Mouse (Mus musculus): ENCODE measurements around the gene Pik3r2. TPM values are rescaled to one million over a fixed set of nuclear protein-coding genes. Genes with fewer than 3 reads are reported as not detected.

The Pik3r2 gene
- polyA plus RNA-seq, 1 experiment from 2014 or later: 49.1 TPM

- peaks cover 22% of the 10 kb centered on the region for H3K4me1 ChIP-seq (ENCODE audit: control insufficient read depth, insufficient read depth, low read length)
- no peak overlapping the region for H3K9ac ChIP-seq (ENCODE audit: low read depth, low read length)
- no peak overlapping the region for H3K27ac ChIP-seq (ENCODE audit: low read depth, low read length)
- no peaks in the 10 kb centered on the region for H3K36me3 ChIP-seq (ENCODE audit: control insufficient read depth, insufficient read depth, low read length)
- no peaks in the 10 kb centered on the region for H3K9me3 ChIP-seq (ENCODE audit: control insufficient read depth, low read length)
- ATAC-seq (ENCODE audit: low FRiP score, low TSS enrichment): no peak
- 58% methylated on average over 11 of the region's 11 CpGs for WGBS
- no peak overlapping the region; the same call in 1 of the 2 replicates for H3K4me2 ChIP-seq (replicated peaks; ENCODE audit: low read depth, low read length)
- peaks cover 58% of the 10 kb centered on the region for H3K27me3 ChIP-seq (ENCODE audit: control insufficient read depth, insufficient read depth, low read length)
- no peak overlapping the region for H3K4me3 ChIP-seq (ENCODE audit: low read length)
Measured at GRCm38 (mm10) chr8:70744806-70745205, 31.7 kb downstream of the Pik3r2 start.

- Histone ChIP-seq H3K27ac (ENCODE audit: low read depth, low read length) (no peak overlapping the region), H3K36me3 (ENCODE audit: control insufficient read depth, insufficient read depth, low read length) (no peaks in the 10 kb centered on the region), H3K4me1 (ENCODE audit: control insufficient read depth, insufficient read depth, low read length) (peaks cover 22% of the 10 kb centered on the region), H3K27me3 (ENCODE audit: control insufficient read depth, insufficient read depth, low read length) (peaks cover 58% of the 10 kb centered on the region), H3K9ac (ENCODE audit: low read depth, low read length) (peak overlapping the region; percentile 40; the same call in 1 of the 2 replicates), H3K4me2 (replicated peaks; ENCODE audit: low read depth, low read length) (peak overlapping the region; percentile 50), H3K9me3 (ENCODE audit: control insufficient read depth, low read length) (no peaks in the 10 kb centered on the region), H3K4me3 (ENCODE audit: low read length) (peak overlapping the region; percentile 31)
- 0 out of 2 replicates have a peak, but pooled peaks have one; percentile 26 for ATAC-seq (ENCODE audit: low FRiP score, low TSS enrichment)
- WGBS: 5% methylated on average over 48 of the region's 48 CpGs
Measured at GRCm38 (mm10) chr8:70743656-70744590, 32.6 kb downstream of the Pik3r2 start.

GRCm38 (mm10) chr8:70742981-70743655 lies 33.4 kb downstream of the Pik3r2 start:
- peak; percentile 17; the same call in 1 of the 2 replicates for ATAC-seq (ENCODE audit: low FRiP score, low TSS enrichment)
- peak overlapping the region; percentile 50 for H3K4me2 ChIP-seq (replicated peaks; ENCODE audit: low read depth, low read length)
- peak overlapping the region; percentile 31 for H3K4me3 ChIP-seq (ENCODE audit: low read length)
- 1% methylated on average over 38 of the region's 38 CpGs for WGBS
- H3K4me1 ChIP-seq (ENCODE audit: control insufficient read depth, insufficient read depth, low read length): peaks cover 22% of the 10 kb centered on the region
- no peak overlapping the region for H3K9ac ChIP-seq (ENCODE audit: low read depth, low read length)
- H3K27ac ChIP-seq (ENCODE audit: low read depth, low read length): no peak overlapping the region
- H3K27me3 ChIP-seq (ENCODE audit: control insufficient read depth, insufficient read depth, low read length): peaks cover 58% of the 10 kb centered on the region
- H3K9me3 ChIP-seq (ENCODE audit: control insufficient read depth, low read length): no peaks in the 10 kb centered on the region
- no peaks in the 10 kb centered on the region for H3K36me3 ChIP-seq (ENCODE audit: control insufficient read depth, insufficient read depth, low read length)

DNA sequence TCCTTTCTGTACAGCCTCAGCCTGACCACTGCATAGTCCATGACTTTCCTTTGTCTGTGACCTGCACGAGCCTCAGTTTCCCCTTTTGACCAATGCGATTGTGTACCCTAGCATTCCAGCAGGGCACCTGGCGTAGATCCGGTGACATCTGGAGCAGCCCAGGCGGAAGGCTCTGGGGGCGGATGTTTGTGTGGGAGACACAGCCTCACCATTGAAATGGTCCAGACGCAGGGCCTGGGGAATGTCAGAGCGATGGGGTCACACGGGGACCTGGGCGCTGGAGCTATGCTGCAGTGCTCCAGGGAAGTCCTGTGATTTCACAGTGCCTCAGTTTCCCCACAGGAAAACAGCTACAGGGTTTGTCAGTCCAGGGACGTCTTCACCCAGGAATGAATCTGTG lies 34.3 kb downstream of the Pik3r2 start:
- 55% methylated on average over 11 of the region's 11 CpGs for WGBS
- Histone ChIP-seq H3K36me3 (ENCODE audit: control insufficient read depth, insufficient read depth, low read length) (no peaks in the 10 kb centered on the region), H3K27me3 (ENCODE audit: control insufficient read depth, insufficient read depth, low read length) (peaks cover 53% of the 10 kb centered on the region), H3K9me3 (ENCODE audit: control insufficient read depth, low read length) (no peaks in the 10 kb centered on the region), H3K4me1 (ENCODE audit: control insufficient read depth, insufficient read depth, low read length) (peaks cover 22% of the 10 kb centered on the region), H3K4me3 (ENCODE audit: low read length) (no peak overlapping the region), H3K4me2 (replicated peaks; ENCODE audit: low read depth, low read length) (no peak overlapping the region), H3K27ac (ENCODE audit: low read depth, low read length) (no peak overlapping the region), H3K9ac (ENCODE audit: low read depth, low read length) (no peak overlapping the region)
- ATAC-seq (ENCODE audit: low FRiP score, low TSS enrichment): no peak

DNA sequence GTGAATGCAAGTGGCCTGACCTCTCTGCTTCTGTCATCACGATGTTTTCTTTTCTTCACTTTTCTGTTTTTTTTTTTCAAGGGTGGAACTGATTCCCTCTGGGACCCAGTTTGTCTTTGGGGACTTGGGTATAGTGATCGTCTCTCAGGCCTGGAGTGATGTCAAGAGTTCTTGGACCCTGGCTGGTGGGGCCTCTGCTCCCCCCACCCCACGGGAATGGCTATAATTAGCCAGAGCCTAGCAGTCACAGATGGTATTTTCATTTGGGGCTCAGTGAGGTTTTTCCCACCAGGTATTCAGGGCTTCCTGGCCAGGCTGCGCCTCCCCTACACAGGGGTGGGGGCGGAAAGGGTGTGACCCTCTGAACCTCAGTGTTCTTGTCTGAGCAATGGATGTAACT lies 34.9 kb downstream of the Pik3r2 start:
- no peak for ATAC-seq (ENCODE audit: low FRiP score, low TSS enrichment)
- WGBS: 54% methylated on average over 5 of the region's 5 CpGs
- peaks cover 50% of the 10 kb centered on the region for H3K27me3 ChIP-seq (ENCODE audit: control insufficient read depth, insufficient read depth, low read length)

DNA sequence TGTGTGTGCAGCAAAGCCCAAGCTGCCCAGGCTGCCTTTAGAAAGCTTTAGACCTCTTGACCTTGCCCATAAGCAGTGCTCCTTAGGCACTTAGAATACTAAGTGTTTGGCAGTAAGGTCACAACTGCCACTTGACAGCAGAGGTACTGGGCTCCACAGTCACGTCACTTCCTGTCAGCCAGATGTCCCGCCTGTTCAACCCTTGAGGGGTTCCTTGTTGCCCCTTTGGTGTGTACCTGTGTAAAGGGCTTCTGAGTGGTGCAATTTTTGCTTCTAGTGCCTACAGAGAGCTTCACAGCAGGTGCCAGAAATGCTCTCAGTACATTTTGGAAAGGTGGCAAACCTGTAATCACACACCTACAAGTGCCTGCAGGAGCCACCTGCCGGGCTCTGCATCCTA lies 38.3 kb downstream of the Pik3r2 start:
- Histone ChIP-seq H3K27ac (ENCODE audit: low read depth, low read length) (no peak overlapping the region), H3K4me3 (ENCODE audit: low read length) (no peak overlapping the region), H3K36me3 (ENCODE audit: control insufficient read depth, insufficient read depth, low read length) (no peaks in the 10 kb centered on the region), H3K9me3 (ENCODE audit: control insufficient read depth, low read length) (no peaks in the 10 kb centered on the region), H3K4me1 (ENCODE audit: control insufficient read depth, insufficient read depth, low read length) (peaks cover 6% of the 10 kb centered on the region), H3K9ac (ENCODE audit: low read depth, low read length) (no peak overlapping the region; the same call in 1 of the 2 replicates), H3K27me3 (ENCODE audit: control insufficient read depth, insufficient read depth, low read length) (peaks cover 28% of the 10 kb centered on the region), H3K4me2 (replicated peaks; ENCODE audit: low read depth, low read length) (no peak overlapping the region)
- ATAC-seq (ENCODE audit: low FRiP score, low TSS enrichment): no peak
- WGBS: 60% methylated on average over 3 of the region's 3 CpGs

More for the DNA sequence above, 34.9 kb downstream of the Pik3r2 start:
- Histone ChIP-seq H3K4me3 (ENCODE audit: low read length) (no peak overlapping the region), H3K27ac (ENCODE audit: low read depth, low read length) (no peak overlapping the region), H3K9ac (ENCODE audit: low read depth, low read length) (no peak overlapping the region), H3K9me3 (ENCODE audit: control insufficient read depth, low read length) (no peaks in the 10 kb centered on the region), H3K4me2 (replicated peaks; ENCODE audit: low read depth, low read length) (no peak overlapping the region), H3K4me1 (ENCODE audit: control insufficient read depth, insufficient read depth, low read length) (peaks cover 22% of the 10 kb centered on the region), H3K36me3 (ENCODE audit: control insufficient read depth, insufficient read depth, low read length) (no peaks in the 10 kb centered on the region)

- no peak for ATAC-seq (ENCODE audit: low FRiP score, low TSS enrichment)
- H3K9ac ChIP-seq (ENCODE audit: low read depth, low read length): no peak overlapping the region
- H3K36me3 ChIP-seq (ENCODE audit: control insufficient read depth, insufficient read depth, low read length): no peaks in the 10 kb centered on the region
- peaks cover under 1% of the 10 kb centered on the region; the same call in 1 of the 2 replicates for H3K4me1 ChIP-seq (ENCODE audit: control insufficient read depth, insufficient read depth, low read length)
- H3K4me3 ChIP-seq (ENCODE audit: low read length): no peak overlapping the region
- H3K27ac ChIP-seq (ENCODE audit: low read depth, low read length): no peak overlapping the region
- H3K4me2 ChIP-seq (replicated peaks; ENCODE audit: low read depth, low read length): no peak overlapping the region
- WGBS: 73% methylated on average over 5 of the region's 5 CpGs
- no peaks in the 10 kb centered on the region for H3K9me3 ChIP-seq (ENCODE audit: control insufficient read depth, low read length)
- H3K27me3 ChIP-seq (ENCODE audit: control insufficient read depth, insufficient read depth, low read length): peaks cover 26% of the 10 kb centered on the region
Measured at GRCm38 (mm10) chr8:70737705-70738104, 38.8 kb downstream of the Pik3r2 start.

GRCm38 (mm10) chr8:70730956-70731355 lies 45.6 kb downstream of the Pik3r2 start:
- no peaks in the 10 kb centered on the region for H3K36me3 ChIP-seq (ENCODE audit: control insufficient read depth, insufficient read depth, low read length)
- H3K4me2 ChIP-seq (replicated peaks; ENCODE audit: low read depth, low read length): no peak overlapping the region
- ATAC-seq (ENCODE audit: low FRiP score, low TSS enrichment): no peak
- no peak overlapping the region for H3K9ac ChIP-seq (ENCODE audit: low read depth, low read length)
- H3K9me3 ChIP-seq (ENCODE audit: control insufficient read depth, low read length): no peaks in the 10 kb centered on the region
- 88% methylated on average over 4 of the region's 4 CpGs for WGBS
- H3K27ac ChIP-seq (ENCODE audit: low read depth, low read length): no peak overlapping the region
- no peaks in the 10 kb centered on the region for H3K4me1 ChIP-seq (ENCODE audit: control insufficient read depth, insufficient read depth, low read length)
- no peak overlapping the region for H3K4me3 ChIP-seq (ENCODE audit: low read length)
- peaks cover 27% of the 10 kb centered on the region for H3K27me3 ChIP-seq (ENCODE audit: control insufficient read depth, insufficient read depth, low read length)
